Mouse (Mus musculus) hindbrain, embryonic 13.5 days (tissue): ENCODE data around the gene Phlpp1. TPM values are rescaled to one million over a fixed set of nuclear protein-coding genes. Genes with fewer than 3 reads are reported as not detected.

Experiments
- ATAC-seq: fragments of 200-750 bp; cut with Nextera tagmentation; 2 replicates; pipeline ENCODE4 v1.8.0; 2017; ENCODE audit warnings: moderate TSS enrichment; ENCODE audit not compliant: low FRiP score
- H3K27ac ChIP-seq: fragments of 300-500 bp; sonication (generic); 2 replicates; pipeline ENCODE4 v1.5.1; 2015; ENCODE audit warnings: inconsistent platforms, mild to moderate bottlenecking, moderate library complexity
- H3K27me3 ChIP-seq: fragments of 300-500 bp; sonication (generic); 2 replicates; pipeline ENCODE4 v1.6.1; 2015; ENCODE audit warnings: mild to moderate bottlenecking, inconsistent platforms
- H3K36me3 ChIP-seq: fragments of 300-500 bp; sonication (generic); 2 replicates; pipeline ENCODE4 v1.6.1; 2015; ENCODE audit warnings: mild to moderate bottlenecking, inconsistent platforms
- H3K4me1 ChIP-seq: fragments of 300-500 bp; sonication (generic); replicated peaks from 2 replicates; pipeline ENCODE4 v1.6.1; 2015; ENCODE audit warnings: inconsistent platforms
- H3K4me2 ChIP-seq: fragments of 300-500 bp; sonication (generic); 2 replicates; pipeline ENCODE4 v1.6.1; 2015; ENCODE audit warnings: inconsistent platforms, mild to moderate bottlenecking, moderate library complexity
- H3K4me3 ChIP-seq: fragments of 300-500 bp; sonication (generic); 2 replicates; pipeline ENCODE4 v1.5.1; 2015; ENCODE audit warnings: mild to moderate bottlenecking, inconsistent platforms
- H3K9ac ChIP-seq: fragments of 300-500 bp; sonication (generic); 2 replicates; pipeline ENCODE4 v1.6.1; 2015; ENCODE audit warnings: mild to moderate bottlenecking, inconsistent platforms
- H3K9me3 ChIP-seq: fragments of 300-500 bp; sonication (generic); 2 replicates; pipeline ENCODE4 v1.6.1; 2016; ENCODE audit warnings: inconsistent platforms
- WGBS: fragments of 180-500 bp; shearing (Covaris S2); methylation state at CpG from one replicate; pipeline ENCODE4 v1.1.7; 2015; 5-methylcytosine and 5-hydroxymethylcytosine counted together
- polyA plus RNA-seq: library from polyadenylated mRNA; unstranded; fragments of >200 nt; fragmentation: Nextera tagmentation; extraction: Ambion mirVana; gene quantifications from 2 replicates; pipeline ENCODE4 v1.2.1, GENCODE M21; 2015

The Phlpp1 gene
- polyA plus RNA-seq, 1 experiment from 2014 or later = 6.8 TPM

- Histone ChIP-seq H3K27ac (no peak overlapping the region), H3K9ac (no peak overlapping the region), H3K4me2 (no peak overlapping the region), H3K9me3 (no peaks in the 10 kb centered on the region), H3K4me1 (no peaks in the 10 kb centered on the region), H3K4me3 (no peak overlapping the region), H3K27me3 (no peaks in the 10 kb centered on the region), H3K36me3 (no peaks in the 10 kb centered on the region)
- 75% methylated on average over 4 of the region's 4 CpGs for WGBS
- ATAC-seq = no peak
Observed at GRCm38 (mm10) chr1:106232460-106232850, 60.9 kb downstream of the Phlpp1 start.

- no peaks in the 10 kb centered on the region for H3K36me3 ChIP-seq
- H3K4me1 ChIP-seq = peaks cover 21% of the 10 kb centered on the region
- H3K27ac ChIP-seq = peak overlapping the region; percentile 10; the same call in 1 of the 2 replicates
- H3K4me3 ChIP-seq = no peak overlapping the region
- no peak for ATAC-seq
- H3K4me2 ChIP-seq = no peak overlapping the region
- no peaks in the 10 kb centered on the region for H3K27me3 ChIP-seq
- no peaks in the 10 kb centered on the region for H3K9me3 ChIP-seq
- H3K9ac ChIP-seq = no peak overlapping the region
Observed at GRCm38 (mm10) chr1:106236986-106237385, 65.4 kb downstream of the Phlpp1 start.

GRCm38 (mm10) chr1:106240116-106240685 is 68.6 kb downstream of the Phlpp1 start:
- Histone ChIP-seq H3K27me3 (no peaks in the 10 kb centered on the region), H3K9me3 (no peaks in the 10 kb centered on the region), H3K4me1 (peaks cover 30% of the 10 kb centered on the region), H3K27ac (peak overlapping the region; percentile 40; the same call in 1 of the 2 replicates), H3K9ac (no peak overlapping the region), H3K4me2 (no peak overlapping the region), H3K36me3 (no peaks in the 10 kb centered on the region), H3K4me3 (no peak overlapping the region)
- no peak for ATAC-seq
- WGBS = 79% methylated on average over 7 of the region's 7 CpGs

- Histone ChIP-seq H3K36me3 (no peaks in the 10 kb centered on the region), H3K27ac (no peak overlapping the region), H3K4me3 (no peak overlapping the region), H3K4me2 (no peak overlapping the region), H3K27me3 (no peaks in the 10 kb centered on the region), H3K4me1 (peaks cover 30% of the 10 kb centered on the region), H3K9ac (no peak overlapping the region), H3K9me3 (0 out of 2 replicates have a peak, but pooled peaks cover 3% of the 10 kb centered on the region)
- WGBS = 71% methylated on average over 1 of the region's 1 CpGs
- ATAC-seq = peak; percentile 57; the same call in 1 of the 2 replicates
Observed at GRCm38 (mm10) chr1:106241059-106241458, 69.5 kb downstream of the Phlpp1 start.

GRCm38 (mm10) chr1:106242129-106242528 is 70.6 kb downstream of the Phlpp1 start:
- Histone ChIP-seq H3K36me3 (peaks cover under 1% of the 10 kb centered on the region; the same call in 1 of the 2 replicates), H3K9me3 (0 out of 2 replicates have a peak, but pooled peaks cover 3% of the 10 kb centered on the region), H3K27ac (peak overlapping the region; percentile 52; the same call in 1 of the 2 replicates), H3K4me1 (peaks cover 30% of the 10 kb centered on the region), H3K4me2 (no peak overlapping the region), H3K4me3 (no peak overlapping the region), H3K27me3 (no peaks in the 10 kb centered on the region), H3K9ac (no peak overlapping the region)
- WGBS = 49% methylated on average over 2 of the region's 2 CpGs
- no peak for ATAC-seq

GRCm38 (mm10) chr1:106243371-106243770 is 71.8 kb downstream of the Phlpp1 start:
- WGBS = 74% methylated on average over 1 of the region's 1 CpGs
- H3K4me1 ChIP-seq = peaks cover 30% of the 10 kb centered on the region
- H3K9ac ChIP-seq = no peak overlapping the region
- no peak overlapping the region for H3K4me2 ChIP-seq
- no peak overlapping the region for H3K4me3 ChIP-seq
- H3K9me3 ChIP-seq = 0 out of 2 replicates have a peak, but pooled peaks cover 3% of the 10 kb centered on the region
- ATAC-seq = no peak
- no peaks in the 10 kb centered on the region for H3K27me3 ChIP-seq
- peaks cover 4% of the 10 kb centered on the region; the same call in 1 of the 2 replicates for H3K36me3 ChIP-seq
- H3K27ac ChIP-seq = peak overlapping the region; percentile 40; the same call in 1 of the 2 replicates

GRCm38 (mm10) chr1:106244245-106244644 is 72.7 kb downstream of the Phlpp1 start:
- no peak overlapping the region for H3K9ac ChIP-seq
- no peak overlapping the region for H3K4me2 ChIP-seq
- WGBS = 96% methylated on average over 3 of the region's 3 CpGs
- no peak for ATAC-seq
- no peak overlapping the region for H3K27ac ChIP-seq
- H3K36me3 ChIP-seq = peaks cover 4% of the 10 kb centered on the region; the same call in 1 of the 2 replicates
- H3K27me3 ChIP-seq = no peaks in the 10 kb centered on the region
- H3K4me1 ChIP-seq = peaks cover 27% of the 10 kb centered on the region
- H3K9me3 ChIP-seq = 0 out of 2 replicates have a peak, but pooled peaks cover 3% of the 10 kb centered on the region
- H3K4me3 ChIP-seq = no peak overlapping the region

- Histone ChIP-seq H3K27me3 (no peaks in the 10 kb centered on the region), H3K4me3 (no peak overlapping the region), H3K27ac (no peak overlapping the region), H3K4me2 (no peak overlapping the region), H3K9me3 (no peaks in the 10 kb centered on the region), H3K9ac (no peak overlapping the region), H3K4me1 (no peaks in the 10 kb centered on the region), H3K36me3 (0 out of 2 replicates have a peak, but pooled peaks cover 3% of the 10 kb centered on the region)
- WGBS = 97% methylated on average over 1 of the region's 1 CpGs
- ATAC-seq = no peak
Observed at GRCm38 (mm10) chr1:106254047-106254446, 82.5 kb downstream of the Phlpp1 start.

GRCm38 (mm10) chr1:106257176-106257575 is 85.6 kb downstream of the Phlpp1 start:
- Histone ChIP-seq H3K9ac (no peak overlapping the region), H3K9me3 (no peaks in the 10 kb centered on the region), H3K4me2 (no peak overlapping the region), H3K4me3 (no peak overlapping the region), H3K27me3 (no peaks in the 10 kb centered on the region), H3K27ac (no peak overlapping the region), H3K36me3 (0 out of 2 replicates have a peak, but pooled peaks cover 3% of the 10 kb centered on the region), H3K4me1 (no peaks in the 10 kb centered on the region; the same call in 1 of the 2 replicates)
- 84% methylated on average over 1 of the region's 1 CpGs for WGBS
- ATAC-seq = no peak

- Histone ChIP-seq H3K4me2 (no peak overlapping the region), H3K36me3 (no peaks in the 10 kb centered on the region), H3K4me1 (peaks cover 12% of the 10 kb centered on the region), H3K27ac (no peak overlapping the region), H3K4me3 (no peak overlapping the region), H3K9me3 (no peaks in the 10 kb centered on the region), H3K9ac (no peak overlapping the region), H3K27me3 (no peaks in the 10 kb centered on the region)
- ATAC-seq = no peak
- 94% methylated on average over 6 of the region's 6 CpGs for WGBS
Observed at GRCm38 (mm10) chr1:106268028-106268799, 96.7 kb downstream of the Phlpp1 start.

- no peaks in the 10 kb centered on the region for H3K27me3 ChIP-seq
- ATAC-seq = no peak
- H3K9ac ChIP-seq = no peak overlapping the region
- WGBS = 19% methylated on average over 4 of the region's 4 CpGs
- no peak overlapping the region for H3K4me2 ChIP-seq
- H3K9me3 ChIP-seq = no peaks in the 10 kb centered on the region
- H3K27ac ChIP-seq = no peak overlapping the region
- no peaks in the 10 kb centered on the region for H3K36me3 ChIP-seq
- H3K4me3 ChIP-seq = no peak overlapping the region
- H3K4me1 ChIP-seq = peaks cover 19% of the 10 kb centered on the region
Observed at GRCm38 (mm10) chr1:106269337-106269736, 97.8 kb downstream of the Phlpp1 start.

GRCm38 (mm10) chr1:106272916-106273315 is 101.4 kb downstream of the Phlpp1 start:
- H3K4me3 ChIP-seq = no peak overlapping the region
- H3K27me3 ChIP-seq = no peaks in the 10 kb centered on the region
- no peak overlapping the region for H3K9ac ChIP-seq
- no peaks in the 10 kb centered on the region for H3K36me3 ChIP-seq
- H3K4me2 ChIP-seq = no peak overlapping the region
- ATAC-seq = no peak
- peaks cover 33% of the 10 kb centered on the region for H3K4me1 ChIP-seq
- 70% methylated on average over 2 of the region's 2 CpGs for WGBS
- H3K9me3 ChIP-seq = no peaks in the 10 kb centered on the region
- H3K27ac ChIP-seq = no peak overlapping the region
